Mouse (Mus musculus): ENCODE results near the gene Arfgap3.

GRCm38 (mm10) chr15:83358476-83358875 is 8.4 kb upstream of the Arfgap3 start:
- TF ChIP-seq CTCF (IDR thresholded peaks at IDR 0.05; ENCODE audit: extremely low read depth, insufficient read depth, low read length): no peak
- TF ChIP-seq POLR2A (IDR thresholded peaks at IDR 0.05; ENCODE audit: extremely low read depth, insufficient read depth, low read length): no peak

All from cortical plate, adult 2 months (tissue).